Mouse (Mus musculus) intestine, embryonic 15.5 days (tissue): Measurements from ENCODE around the gene Tmem251. TPM values are rescaled to one million over a fixed set of nuclear protein-coding genes. Genes with fewer than 3 reads are reported as not detected.
A peak's percentile ranks its signal among the peaks of the same experiment; 100 is the strongest.

Experiments
- ATAC-seq: fragments of 200-750 bp; cut with Nextera tagmentation; 2 replicates; pipeline ENCODE4 v1.8.0; 2017; ENCODE audit warnings: moderate TSS enrichment, moderate library complexity
- H3K27ac ChIP-seq: fragments of 300-500 bp; sonication (generic); 2 replicates; pipeline ENCODE4 v1.5.1; 2015; ENCODE audit warnings: mild to moderate bottlenecking, inconsistent platforms
- H3K27me3 ChIP-seq: fragments of 300-500 bp; sonication (generic); replicated peaks from 2 replicates; pipeline ENCODE4 v1.6.1; 2015; ENCODE audit warnings: inconsistent platforms
- H3K36me3 ChIP-seq: fragments of 300-500 bp; sonication (generic); 2 replicates; pipeline ENCODE4 v1.6.1; 2015; ENCODE audit warnings: inconsistent platforms
- H3K4me1 ChIP-seq: fragments of 300-500 bp; sonication (generic); replicated peaks from 2 replicates; pipeline ENCODE4 v1.6.1; 2015; ENCODE audit warnings: inconsistent platforms
- H3K4me2 ChIP-seq: fragments of 300-500 bp; sonication (generic); replicated peaks from 2 replicates; pipeline ENCODE4 v1.6.1; 2015; ENCODE audit warnings: mild to moderate bottlenecking, inconsistent platforms
- H3K4me3 ChIP-seq: fragments of 300-500 bp; sonication (generic); replicated peaks from 2 replicates; pipeline ENCODE4 v1.5.1; 2015; ENCODE audit warnings: inconsistent platforms
- H3K9ac ChIP-seq: fragments of 300-500 bp; sonication (generic); 2 replicates; pipeline ENCODE4 v1.6.1; 2015; ENCODE audit warnings: inconsistent platforms
- H3K9me3 ChIP-seq: fragments of 300-500 bp; sonication (generic); 2 replicates; pipeline ENCODE4 v1.6.1; 2016; ENCODE audit warnings: inconsistent platforms
- WGBS: fragments of 180-500 bp; shearing (Covaris S2); methylation state at CpG from one replicate; pipeline ENCODE4 v1.1.7; 2015; 5-methylcytosine and 5-hydroxymethylcytosine counted together
- polyA plus RNA-seq: library from polyadenylated mRNA; unstranded; fragments of >200 nt; fragmentation: Nextera tagmentation; extraction: Ambion mirVana; gene quantifications from 2 replicates; pipeline ENCODE4 v1.2.1, GENCODE M21; 2015

Tmem251 gene
- polyA plus RNA-seq, 1 experiment from 2014 or later, result 15.3 TPM

- no peak overlapping the region for H3K4me3 ChIP-seq
- H3K9me3 ChIP-seq, result no peaks in the 10 kb centered on the region
- no peak overlapping the region for H3K4me2 ChIP-seq
- no peak for ATAC-seq
- no peaks in the 10 kb centered on the region for H3K4me1 ChIP-seq
- H3K9ac ChIP-seq, result no peak overlapping the region
- H3K27me3 ChIP-seq, result no peaks in the 10 kb centered on the region
- WGBS, result 91% methylated on average over 4 of the region's 4 CpGs
- peaks cover 38% of the 10 kb centered on the region for H3K36me3 ChIP-seq
- H3K27ac ChIP-seq, result no peak overlapping the region
These were observed 25.4 kb downstream of the Tmem251 start for GRCm38 (mm10) chr12:102769000-102769399.

GRCm38 (mm10) chr12:102771601-102772000 is 28.0 kb downstream of the Tmem251 start:
- 93% methylated on average over 8 of the region's 8 CpGs for WGBS
- no peak overlapping the region for H3K9ac ChIP-seq

GRCm38 (mm10) chr12:102772676-102773075 is 29.1 kb downstream of the Tmem251 start:
- 95% methylated on average over 5 of the region's 5 CpGs for WGBS
- Histone ChIP-seq H3K4me2 (no peak overlapping the region), H3K27me3 (no peaks in the 10 kb centered on the region), H3K27ac (no peak overlapping the region), H3K9me3 (no peaks in the 10 kb centered on the region), H3K36me3 (peaks cover 48% of the 10 kb centered on the region), H3K4me3 (no peak overlapping the region), H3K4me1 (no peaks in the 10 kb centered on the region), H3K9ac (no peak overlapping the region)
- no peak for ATAC-seq

More at GRCm38 (mm10) chr12:102771601-102772000, 28.0 kb downstream of the Tmem251 start:
- Histone ChIP-seq H3K4me3 (no peak overlapping the region), H3K4me1 (no peaks in the 10 kb centered on the region), H3K27me3 (no peaks in the 10 kb centered on the region), H3K36me3 (peaks cover 47% of the 10 kb centered on the region), H3K4me2 (no peak overlapping the region), H3K27ac (no peak overlapping the region), H3K9me3 (no peaks in the 10 kb centered on the region)
- no peak for ATAC-seq

- Histone ChIP-seq H3K4me1 (no peaks in the 10 kb centered on the region), H3K4me2 (no peak overlapping the region), H3K9ac (no peak overlapping the region), H3K36me3 (peaks cover 26% of the 10 kb centered on the region), H3K9me3 (no peaks in the 10 kb centered on the region), H3K27me3 (no peaks in the 10 kb centered on the region), H3K4me3 (no peak overlapping the region), H3K27ac (no peak overlapping the region)
- no peak for ATAC-seq
- 92% methylated on average over 14 of the region's 14 CpGs for WGBS
These were observed 32.5 kb downstream of the Tmem251 start for GRCm38 (mm10) chr12:102776035-102776434.

- Histone ChIP-seq H3K4me3 (no peak overlapping the region), H3K9me3 (no peaks in the 10 kb centered on the region), H3K27me3 (no peaks in the 10 kb centered on the region), H3K36me3 (peaks cover 11% of the 10 kb centered on the region; the same call in 1 of the 2 replicates), H3K9ac (no peak overlapping the region), H3K4me2 (no peak overlapping the region), H3K27ac (no peak overlapping the region), H3K4me1 (no peaks in the 10 kb centered on the region)
- ATAC-seq, result no peak
- WGBS, result 82% methylated on average over 5 of the region's 5 CpGs
These were observed 34.6 kb downstream of the Tmem251 start for GRCm38 (mm10) chr12:102778151-102778550.

- Histone ChIP-seq H3K9me3 (no peaks in the 10 kb centered on the region), H3K4me3 (no peak overlapping the region), H3K9ac (no peak overlapping the region), H3K27ac (no peak overlapping the region), H3K4me2 (no peak overlapping the region), H3K36me3 (peaks cover 11% of the 10 kb centered on the region; the same call in 1 of the 2 replicates), H3K4me1 (no peaks in the 10 kb centered on the region), H3K27me3 (no peaks in the 10 kb centered on the region)
- WGBS, result 43% methylated on average over 3 of the region's 3 CpGs
- peak; percentile 51; the same call in 1 of the 2 replicates for ATAC-seq
These were observed 35.9 kb downstream of the Tmem251 start for GRCm38 (mm10) chr12:102779452-102779851.

GRCm38 (mm10) chr12:102782841-102783240 is 39.3 kb downstream of the Tmem251 start:
- WGBS, result 95% methylated on average over 5 of the region's 5 CpGs
- no peak overlapping the region for H3K27ac ChIP-seq
- no peak overlapping the region for H3K4me2 ChIP-seq

GRCm38 (mm10) chr12:102784899-102785592 is 41.5 kb downstream of the Tmem251 start:
- Histone ChIP-seq H3K27ac (no peak overlapping the region), H3K4me1 (no peaks in the 10 kb centered on the region), H3K4me3 (no peak overlapping the region), H3K4me2 (no peak overlapping the region), H3K9me3 (no peaks in the 10 kb centered on the region), H3K27me3 (no peaks in the 10 kb centered on the region), H3K9ac (no peak overlapping the region), H3K36me3 (peaks cover 19% of the 10 kb centered on the region)
- no peak for ATAC-seq
- 81% methylated on average over 19 of the region's 19 CpGs for WGBS

More at GRCm38 (mm10) chr12:102782841-102783240, 39.3 kb downstream of the Tmem251 start:
- H3K27me3 ChIP-seq, result no peaks in the 10 kb centered on the region
- H3K4me1 ChIP-seq, result no peaks in the 10 kb centered on the region
- H3K9me3 ChIP-seq, result no peaks in the 10 kb centered on the region
- ATAC-seq, result no peak
- no peak overlapping the region for H3K4me3 ChIP-seq
- H3K36me3 ChIP-seq, result peaks cover 13% of the 10 kb centered on the region
- H3K9ac ChIP-seq, result no peak overlapping the region

GRCm38 (mm10) chr12:102785593-102785985 is 42.0 kb downstream of the Tmem251 start:
- Histone ChIP-seq H3K4me2 (no peak overlapping the region), H3K4me3 (no peak overlapping the region), H3K4me1 (no peaks in the 10 kb centered on the region), H3K27ac (no peak overlapping the region), H3K27me3 (no peaks in the 10 kb centered on the region), H3K36me3 (peaks cover 24% of the 10 kb centered on the region), H3K9ac (no peak overlapping the region), H3K9me3 (no peaks in the 10 kb centered on the region)
- WGBS, result 82% methylated on average over 5 of the region's 5 CpGs
- ATAC-seq, result no peak

GRCm38 (mm10) chr12:102787927-102788326 is 44.4 kb downstream of the Tmem251 start:
- WGBS, result 75% methylated on average over 7 of the region's 7 CpGs
- Histone ChIP-seq H3K9ac (no peak overlapping the region), H3K4me1 (no peaks in the 10 kb centered on the region), H3K27me3 (no peaks in the 10 kb centered on the region), H3K4me2 (no peak overlapping the region), H3K9me3 (no peaks in the 10 kb centered on the region), H3K4me3 (no peak overlapping the region), H3K27ac (no peak overlapping the region), H3K36me3 (peaks cover 31% of the 10 kb centered on the region)
- ATAC-seq, result no peak

Other genes starting within 250 kb of the Tmem251 start
- 26.2 and 27.3 TPM in 2 replicates for gene Chga, start 188.8 kb upstream of the Tmem251 start, polyA plus RNA-seq
- 39.1 and 40.1 TPM in 2 replicates for gene Itpk1, start 38.8 kb upstream of the Tmem251 start, polyA plus RNA-seq
- gene Moap1, start 101 bp upstream of the Tmem251 start, polyA plus RNA-seq, result 20.5 and 23.1 TPM in 2 replicates
- gene Gm28051, start 14.0 kb downstream of the Tmem251 start, polyA plus RNA-seq, result not detected in 2 replicates
- 30.8 and 31.2 TPM in 2 replicates for gene Gon7, start 14.0 kb downstream of the Tmem251 start, polyA plus RNA-seq
- 32.2 and 36.8 TPM in 2 replicates for gene Ubr7, start 14.2 kb downstream of the Tmem251 start, polyA plus RNA-seq
- gene Gm20604, start 14.9 kb downstream of the Tmem251 start, polyA plus RNA-seq, result 18.7 and 21.0 TPM in 2 replicates
- gene Btbd7, start 134.7 kb downstream of the Tmem251 start, polyA plus RNA-seq, result 15.0 and 15.9 TPM in 2 replicates
- gene Cox8c, start 155.6 kb downstream of the Tmem251 start, polyA plus RNA-seq, result not detected in 2 replicates
- 0.28 and 0.59 TPM in 2 replicates for gene Unc79, start 205.1 kb downstream of the Tmem251 start, polyA plus RNA-seq